Mouse (Mus musculus) thymus, postnatal 25 days (tissue): ENCODE measurements around the gene Apobec4.
"Not testable (repeated sequence)": the region's sequence is repeated elsewhere in the genome, so short reads cannot be mapped to it uniquely, and the experiment has no call there.

ENCODE experiments used
- DNase-seq: peaks from one replicate; pipeline ENCODE4 v3.0.0; 2022

Apobec4 gene

DNA sequence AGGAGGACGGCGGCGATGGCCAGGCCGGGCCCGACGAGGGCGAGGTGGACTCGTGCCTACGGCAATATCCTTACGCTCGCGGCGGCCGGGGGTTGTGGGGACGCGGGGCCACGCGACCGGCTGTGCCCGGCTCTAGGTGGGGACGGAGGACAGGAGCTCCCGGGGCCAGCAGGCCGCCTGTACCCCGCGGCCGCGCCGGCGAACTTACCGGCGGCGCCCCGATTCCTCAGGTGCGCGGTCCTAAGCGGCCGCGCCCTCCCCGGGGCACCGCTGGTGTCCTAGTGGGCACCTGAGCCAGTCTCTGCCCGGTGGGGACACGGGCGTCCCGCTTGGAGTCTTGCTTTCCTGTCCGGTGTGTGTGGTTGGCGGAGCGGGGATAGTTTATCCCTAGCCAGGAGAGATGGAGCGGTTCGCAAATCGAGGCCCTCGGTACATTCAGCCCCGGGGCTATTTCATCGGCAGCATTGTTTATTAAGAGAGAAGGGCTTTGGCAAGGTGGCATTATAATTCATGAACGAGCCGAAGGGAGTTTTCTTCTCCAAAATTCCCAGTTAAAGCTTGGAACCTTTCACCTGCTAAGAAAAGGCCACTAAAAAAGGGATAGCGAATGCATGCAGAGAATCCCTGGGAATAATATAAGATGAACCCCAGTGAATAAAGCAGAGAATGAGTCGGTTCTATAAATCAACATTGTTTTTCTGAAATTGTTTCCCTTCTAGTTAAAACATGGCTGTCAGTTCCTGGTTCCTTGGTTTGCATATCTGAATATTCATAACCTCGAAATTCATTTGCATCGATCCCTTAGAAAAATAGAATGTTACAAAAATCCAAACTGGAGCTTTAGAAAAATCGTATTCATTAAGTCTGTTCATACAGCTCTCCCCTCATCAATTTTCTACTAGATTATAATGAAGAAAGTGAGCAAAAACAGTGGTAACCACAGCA lies 16.7 kb downstream of the Apobec4 start:
- no peak for DNase-seq

DNA sequence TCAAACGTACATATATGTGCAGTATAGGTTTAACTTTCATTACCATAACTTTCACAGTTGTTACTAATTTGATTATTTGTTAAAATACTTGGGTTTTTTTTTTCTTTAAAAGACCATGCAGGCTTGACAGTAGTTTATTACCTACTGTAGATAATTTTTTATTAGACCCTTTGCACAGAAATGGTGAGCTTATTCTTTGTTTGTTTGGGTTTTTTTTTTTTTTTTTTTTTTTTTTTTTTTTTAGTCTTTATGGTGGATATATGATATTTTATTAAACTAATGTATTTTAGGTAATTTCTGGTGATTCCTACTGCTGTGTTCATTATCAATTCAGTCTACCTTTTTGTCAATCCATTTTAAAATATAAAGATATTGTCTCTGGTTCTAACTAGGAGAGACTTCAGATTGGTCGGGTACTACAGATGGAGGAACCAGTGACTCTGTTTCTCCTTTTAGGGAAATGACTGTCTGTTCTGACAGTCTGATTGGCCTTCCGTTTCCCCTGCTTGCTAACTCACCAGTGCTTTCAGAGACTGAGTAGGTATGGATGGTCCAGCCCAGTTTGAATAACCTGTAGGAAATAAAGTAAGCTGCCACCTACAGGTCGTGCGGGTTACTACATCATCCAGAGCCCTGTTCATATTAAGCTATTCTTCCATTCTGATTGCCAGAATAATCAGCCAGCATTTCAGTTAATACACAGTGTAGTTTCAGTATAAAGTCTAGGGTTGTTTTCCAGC lies 17.6 kb downstream of the Apobec4 start:
- DNase-seq, result peak; percentile 79

DNA sequence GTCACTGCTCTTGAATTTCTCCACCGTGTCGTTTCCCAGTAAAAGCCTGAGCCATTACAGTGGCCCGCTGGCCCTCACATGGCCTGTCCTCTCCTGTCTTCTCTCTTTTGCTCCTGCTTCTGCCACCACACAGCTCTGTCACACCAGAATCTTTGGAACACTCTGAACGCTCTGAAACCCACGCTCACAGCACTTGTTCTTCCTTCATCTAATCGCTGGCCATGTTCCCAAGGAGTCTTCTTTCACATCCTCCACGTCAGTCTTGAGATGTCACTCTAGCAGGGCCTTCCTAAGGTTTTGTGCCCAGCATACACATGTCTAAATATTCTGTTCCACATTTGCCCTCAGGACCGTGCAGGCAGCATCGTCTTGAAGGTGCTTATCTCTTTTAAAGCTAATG lies 20.7 kb downstream of the Apobec4 start:
- DNase-seq, result no peak

DNA sequence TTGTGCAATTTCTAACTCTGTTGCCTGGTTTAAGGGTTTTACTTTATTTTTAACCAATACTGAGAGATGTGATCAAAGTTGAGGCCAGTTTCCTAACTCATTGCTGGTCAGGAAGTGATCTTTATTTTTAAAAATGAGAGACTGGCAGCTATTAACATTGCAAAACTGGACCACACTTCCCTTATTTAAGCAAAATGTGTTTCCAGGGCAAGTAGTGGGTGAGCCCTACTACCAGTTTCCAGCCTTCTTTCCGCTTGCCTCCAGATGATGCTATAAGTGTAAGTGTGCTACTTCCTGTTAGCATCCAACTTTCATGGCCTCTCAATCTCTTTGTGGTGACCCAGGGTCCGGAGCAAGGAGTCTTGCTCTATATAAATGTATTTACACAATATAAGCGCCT lies 24.2 kb downstream of the Apobec4 start:
- not testable (repeated sequence) for DNase-seq

DNA sequence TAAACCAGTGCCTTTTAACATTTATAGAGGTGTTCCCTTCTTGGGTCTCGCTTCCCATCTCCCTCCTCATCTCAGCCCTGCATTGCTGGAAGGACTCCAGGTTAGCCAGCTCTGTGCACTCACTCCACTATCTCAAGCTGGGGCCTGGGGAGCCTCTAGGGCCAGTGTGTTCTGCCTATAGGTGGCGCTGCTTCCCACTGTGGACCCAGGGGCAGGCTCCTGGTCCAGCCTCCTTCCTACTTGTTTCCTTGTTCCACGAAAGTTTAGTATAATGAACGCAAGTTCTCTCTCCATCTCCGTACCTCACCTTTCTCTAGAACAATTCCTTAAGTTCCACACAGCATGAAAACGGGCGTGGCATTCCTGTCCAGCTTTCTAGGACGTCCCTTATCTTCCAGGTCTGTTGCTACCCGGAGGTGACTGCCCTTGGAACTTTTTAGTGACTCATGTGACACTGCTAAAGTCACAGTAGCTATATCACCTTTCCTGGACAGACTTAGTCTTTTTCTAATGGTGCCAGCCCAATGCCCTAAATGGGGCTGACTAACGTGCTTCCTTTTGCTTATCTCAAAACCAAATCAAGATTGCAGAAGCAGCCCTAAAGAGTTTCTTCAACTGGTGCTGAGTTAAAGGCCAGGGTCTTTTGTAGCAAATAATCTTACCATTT lies 28.9 kb downstream of the Apobec4 start:
- peak; percentile 63 for DNase-seq

DNA sequence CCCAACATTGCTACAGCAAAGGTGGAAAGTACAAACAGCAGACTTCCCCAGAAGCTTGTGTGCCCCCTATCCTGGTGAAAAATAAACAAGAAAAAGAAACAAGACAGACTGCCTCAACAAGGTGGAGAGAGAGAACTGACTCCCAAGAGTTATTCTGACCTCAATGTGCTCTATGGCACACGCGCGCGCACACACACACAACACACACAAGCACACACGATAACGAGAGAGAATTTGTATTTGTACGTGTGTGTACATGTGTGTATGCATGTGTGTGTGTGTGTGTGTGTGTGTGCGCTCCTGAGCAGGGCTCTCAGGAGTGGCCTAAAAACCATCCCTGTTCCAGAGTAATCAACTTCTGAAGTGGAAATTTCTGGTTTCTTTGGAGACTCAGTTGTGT lies 34.3 kb downstream of the Apobec4 start:
- DNase-seq, result no peak

DNA sequence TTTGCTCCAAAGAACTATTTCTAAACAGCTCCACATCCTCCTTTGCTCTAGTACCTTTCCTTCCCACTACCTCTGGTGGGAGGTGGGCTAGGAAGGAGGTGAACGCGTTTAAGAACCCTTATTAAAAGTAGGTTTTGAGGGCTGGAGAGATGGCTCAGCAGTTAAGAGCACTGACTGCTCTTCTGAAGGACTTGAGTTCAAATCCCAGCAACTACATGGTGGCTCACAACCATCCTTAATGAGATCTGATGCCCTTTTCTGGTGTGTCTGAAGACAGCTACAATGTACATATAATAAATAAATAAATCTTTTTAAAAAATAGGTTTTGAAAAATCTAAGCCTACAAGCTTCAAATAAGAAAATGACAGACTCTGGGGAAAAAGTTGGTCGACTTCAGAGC lies 35.1 kb downstream of the Apobec4 start:
- DNase-seq, result not testable (repeated sequence)

DNA sequence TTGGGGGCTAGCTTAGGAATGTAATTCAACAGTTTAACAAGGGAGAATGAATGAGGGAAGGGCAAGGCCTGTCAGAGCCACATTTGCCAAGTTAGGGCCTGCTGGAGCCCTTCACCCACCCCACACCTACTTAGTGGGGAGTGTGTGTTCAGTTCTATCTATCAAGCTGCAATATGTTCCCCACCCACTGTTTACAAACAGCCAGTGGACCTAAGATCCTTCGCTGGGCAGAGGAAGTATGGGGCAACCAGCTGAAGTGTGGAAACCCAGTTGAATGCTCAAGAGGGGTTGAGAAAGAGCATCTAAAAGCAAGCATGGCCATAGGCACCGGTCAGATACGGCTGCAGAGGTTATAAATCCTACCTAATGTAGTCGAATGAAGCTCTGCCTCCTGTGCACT lies 36.6 kb downstream of the Apobec4 start:
- DNase-seq, result no peak

DNA sequence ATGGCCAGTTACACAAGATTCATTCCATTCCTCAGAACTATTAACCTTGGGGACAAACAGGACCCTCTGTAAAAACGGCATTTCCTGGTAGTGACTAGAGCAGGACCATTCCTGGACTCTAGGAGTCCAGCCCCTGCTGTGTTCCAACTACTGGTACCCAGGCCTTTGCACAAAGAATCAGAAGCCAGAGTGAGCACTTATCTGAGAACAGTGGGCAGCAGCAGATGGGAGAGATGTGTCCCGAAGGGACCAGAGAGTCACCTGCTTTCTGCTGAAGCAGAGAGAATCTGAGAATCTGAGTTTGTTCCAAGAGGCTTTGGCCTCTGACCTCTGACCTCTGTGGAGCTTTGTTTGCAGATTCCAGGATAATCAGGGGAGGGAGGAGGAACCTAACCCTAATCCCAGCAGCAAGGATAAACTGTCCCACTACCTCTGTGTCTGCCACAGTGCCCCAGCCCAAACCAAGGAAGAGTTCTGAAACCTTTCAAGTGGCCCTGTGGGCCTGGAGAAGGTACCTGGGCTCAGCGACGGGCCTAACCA lies 37.8 kb downstream of the Apobec4 start:
- DNase-seq, result no peak

DNA sequence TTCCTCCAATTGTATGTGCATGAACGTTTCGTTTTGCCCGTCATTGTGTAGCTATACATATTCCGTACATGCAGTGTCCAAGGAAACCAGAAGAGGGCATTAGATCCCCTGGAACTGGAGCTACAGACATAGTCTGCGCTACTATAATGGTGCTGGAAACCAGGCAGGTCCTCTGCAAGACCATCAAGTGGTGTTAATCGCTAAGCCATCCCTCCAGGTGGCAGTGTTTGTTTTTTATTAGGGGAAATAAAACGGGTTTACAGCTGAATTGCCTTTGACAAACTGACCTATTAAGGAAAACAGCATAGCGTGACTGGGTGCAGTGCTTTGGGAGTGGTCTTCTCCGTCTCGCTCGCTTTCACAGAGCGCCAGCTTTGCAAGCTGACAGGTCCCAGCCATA lies 39.9 kb downstream of the Apobec4 start:
- DNase-seq, result peak; percentile 50

DNA sequence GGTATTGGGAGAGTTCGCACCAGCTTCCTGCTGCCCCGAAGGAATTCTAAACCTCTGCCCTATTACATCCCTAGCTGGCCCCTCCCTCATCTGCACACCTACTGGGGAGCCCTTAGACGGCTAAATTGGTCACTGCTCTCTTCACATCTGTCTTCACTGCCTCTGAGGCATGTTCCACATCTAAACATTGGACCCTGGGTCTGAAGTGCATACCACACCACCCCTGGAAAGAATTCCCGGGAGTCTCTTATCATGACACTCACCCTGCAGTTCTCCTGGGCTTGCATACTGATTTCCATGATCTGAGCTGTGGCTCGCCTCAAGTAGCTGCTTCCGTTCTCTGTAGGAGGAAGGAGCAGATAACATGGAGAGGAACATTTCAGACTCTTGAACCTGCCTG lies 40.5 kb downstream of the Apobec4 start:
- DNase-seq, result no peak

DNA sequence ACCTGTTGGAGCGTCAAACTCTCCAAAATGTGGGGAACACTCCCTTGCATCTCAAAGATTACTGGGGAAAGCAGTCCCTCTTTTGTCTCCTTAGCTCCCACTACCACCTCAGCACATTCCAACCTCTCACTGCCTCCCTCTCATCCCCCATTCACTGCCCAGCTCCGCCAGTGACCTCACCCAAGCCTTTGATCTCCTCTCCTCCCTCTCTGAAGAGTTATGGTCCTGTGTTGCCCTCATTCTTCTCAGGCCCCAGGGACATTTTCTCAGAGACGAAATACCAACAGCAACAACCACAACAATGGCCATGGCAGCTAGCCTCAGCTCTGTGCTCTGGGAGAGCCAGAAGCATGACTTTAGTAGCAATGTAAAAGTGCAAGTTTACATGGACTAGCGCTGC lies 40.9 kb downstream of the Apobec4 start:
- no peak for DNase-seq

DNA sequence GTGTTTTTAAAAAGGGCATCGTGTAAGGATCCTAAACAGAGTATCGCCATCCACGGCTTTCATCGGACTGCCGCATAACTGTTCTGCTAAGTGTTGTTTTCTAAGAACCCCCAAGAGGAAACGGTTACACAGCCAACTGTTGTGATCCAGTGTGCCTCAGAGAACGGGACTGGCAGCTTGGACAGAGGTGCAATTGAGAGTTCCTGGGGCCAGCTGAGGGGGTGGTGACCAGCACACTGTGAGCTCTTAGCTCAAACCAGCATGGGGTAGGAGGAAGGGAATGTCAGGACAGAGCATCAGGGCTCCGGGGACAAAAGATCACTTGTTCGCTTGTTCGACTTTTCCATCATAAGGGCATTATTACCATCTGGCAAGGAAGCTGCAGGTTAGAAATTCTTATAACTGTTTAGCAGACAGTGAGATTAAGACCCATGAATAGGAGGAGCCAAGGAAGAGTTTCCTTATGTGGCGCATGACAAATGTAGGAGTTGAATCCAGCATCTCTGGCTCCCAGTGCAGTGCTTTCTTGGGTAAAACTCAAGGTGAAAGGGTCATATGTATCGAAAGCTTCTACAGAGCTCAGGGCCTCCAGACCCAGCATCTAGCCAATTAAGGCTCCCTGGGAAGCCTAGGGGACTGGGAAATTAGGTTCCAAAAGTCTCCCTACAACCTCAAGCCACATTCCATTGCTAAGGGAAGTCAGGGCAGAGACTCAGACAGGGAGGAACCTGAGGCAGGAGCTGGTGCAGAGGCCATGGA lies 42.6 kb downstream of the Apobec4 start:
- no peak for DNase-seq

DNA sequence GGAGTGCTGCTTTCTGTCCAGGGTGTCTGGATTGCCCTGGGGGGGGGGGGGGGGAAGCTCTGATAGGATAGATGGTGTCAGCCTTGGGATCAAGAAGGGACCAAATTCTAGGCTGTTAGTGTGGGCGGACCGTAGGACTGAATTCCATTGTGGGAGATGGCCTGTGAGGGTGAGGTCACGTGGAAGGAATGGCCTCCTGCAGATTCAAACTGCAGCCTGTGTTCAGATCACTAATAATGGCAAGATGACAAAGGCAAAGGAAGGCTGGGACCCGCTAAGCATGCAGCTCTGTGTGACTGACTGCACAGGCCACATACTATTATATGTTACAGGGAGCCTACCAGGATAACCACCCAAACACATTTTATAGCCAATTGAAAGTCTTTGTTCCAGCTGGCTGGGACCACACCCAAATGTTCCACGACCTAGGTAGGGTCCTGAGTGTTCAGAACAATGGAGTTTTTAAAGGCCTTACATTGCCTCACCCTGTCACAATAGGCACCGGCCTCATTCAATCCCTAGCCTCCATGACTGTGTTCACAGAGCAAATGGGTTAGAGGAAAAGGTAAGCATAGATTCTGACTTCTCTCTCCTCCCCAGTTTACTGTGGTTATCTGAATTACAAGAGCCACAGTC lies 43.3 kb downstream of the Apobec4 start:
- DNase-seq, result no peak

DNA sequence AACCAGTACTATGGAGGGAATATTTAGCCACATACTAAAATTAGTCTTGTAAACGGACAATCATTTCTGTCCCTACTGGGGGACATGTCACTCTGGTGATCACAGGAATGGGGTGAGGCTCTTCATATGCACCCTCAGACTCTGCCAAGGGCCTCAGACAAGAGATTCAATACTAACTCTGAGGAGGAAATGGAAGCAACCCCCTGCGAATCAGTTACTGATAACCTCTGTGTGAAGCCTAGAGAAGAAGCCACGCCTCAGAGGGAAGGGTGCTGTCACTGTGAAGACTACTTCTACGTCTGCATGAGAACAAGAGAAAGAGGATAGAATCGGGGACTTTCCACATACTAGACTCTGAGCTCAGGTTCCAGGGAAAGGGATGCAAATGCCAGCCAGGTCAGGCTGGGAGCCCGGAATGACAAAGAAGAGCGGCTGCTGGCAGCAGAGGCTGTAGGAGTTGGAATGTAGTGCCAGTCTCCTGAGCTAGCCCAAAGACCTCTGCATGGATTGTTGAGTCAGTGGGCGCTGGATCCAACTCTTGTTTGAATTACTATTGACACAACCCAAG lies 45.4 kb downstream of the Apobec4 start:
- DNase-seq, result no peak

DNA sequence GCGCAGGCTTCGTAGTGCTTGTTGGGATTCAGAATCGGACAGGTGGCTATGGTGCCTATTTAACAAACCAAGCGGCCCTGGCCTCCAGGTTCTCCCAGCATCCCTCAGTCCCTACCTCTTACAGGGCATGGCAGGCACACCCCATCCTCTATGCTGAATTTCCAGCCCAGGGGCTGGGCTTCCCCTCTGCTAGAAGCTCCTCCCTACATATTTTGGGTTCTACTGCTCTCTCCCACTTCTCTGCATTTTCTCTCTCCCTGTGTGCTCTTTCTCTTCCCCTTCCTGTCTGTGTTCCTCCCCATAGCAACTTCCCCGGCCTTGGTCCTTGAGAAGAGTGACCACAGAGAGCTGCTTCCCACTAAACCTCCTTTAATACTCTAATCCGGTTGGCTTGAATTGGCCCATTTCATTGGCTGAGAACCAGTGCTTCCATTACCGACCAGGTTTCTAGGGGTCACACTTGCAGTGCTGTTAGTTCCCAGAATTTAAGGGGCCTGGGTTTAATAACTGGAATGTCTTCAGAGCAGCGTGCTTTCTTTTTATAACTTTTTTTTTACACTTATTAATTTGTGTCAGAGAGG lies 46.4 kb downstream of the Apobec4 start:
- DNase-seq, result no peak

DNA sequence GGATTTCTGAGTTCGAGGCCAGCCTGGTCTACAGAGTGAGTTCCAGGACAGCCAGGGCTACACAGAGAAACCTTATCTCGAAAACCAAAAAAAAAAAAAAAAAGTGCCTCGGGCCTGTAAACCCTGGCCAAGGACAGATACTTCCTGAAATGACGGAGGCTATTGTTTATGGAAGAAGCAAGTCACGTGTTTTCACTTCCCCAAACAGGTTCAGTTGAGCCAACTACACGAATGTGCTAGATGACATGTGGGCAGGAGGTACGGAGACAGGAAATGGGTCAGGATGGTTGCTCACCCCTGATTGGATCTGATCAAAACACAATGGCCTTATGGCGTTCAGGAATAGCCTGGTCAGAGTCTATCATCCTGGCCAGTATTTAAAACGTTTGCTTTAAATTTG lies 47.8 kb downstream of the Apobec4 start:
- no peak for DNase-seq

DNA sequence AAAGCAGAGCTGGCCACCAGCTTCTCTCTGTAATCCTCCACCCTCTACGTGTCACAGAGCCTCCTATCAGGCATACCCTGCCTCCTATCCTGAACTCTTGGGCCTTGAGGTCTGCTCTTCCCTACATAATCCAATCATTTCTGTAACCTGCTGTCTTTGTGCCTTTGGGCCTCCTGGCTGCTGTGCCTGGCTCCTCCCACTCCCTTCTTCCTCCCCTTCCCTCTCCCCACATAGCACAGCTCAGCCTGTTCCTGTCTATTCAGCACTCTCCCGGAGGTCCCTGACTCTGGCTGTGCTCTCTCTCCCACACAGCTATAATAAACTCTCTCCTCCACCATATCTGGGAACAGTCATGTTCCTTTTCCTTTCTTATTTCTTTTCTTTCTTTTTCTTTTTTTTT lies 49.5 kb downstream of the Apobec4 start, which contains the start of gene Ncf2:
Gene Ncf2 (plus strand): TSS at position 298 of the 400 bp plus-strand sequence.
- no peak for DNase-seq

DNA sequence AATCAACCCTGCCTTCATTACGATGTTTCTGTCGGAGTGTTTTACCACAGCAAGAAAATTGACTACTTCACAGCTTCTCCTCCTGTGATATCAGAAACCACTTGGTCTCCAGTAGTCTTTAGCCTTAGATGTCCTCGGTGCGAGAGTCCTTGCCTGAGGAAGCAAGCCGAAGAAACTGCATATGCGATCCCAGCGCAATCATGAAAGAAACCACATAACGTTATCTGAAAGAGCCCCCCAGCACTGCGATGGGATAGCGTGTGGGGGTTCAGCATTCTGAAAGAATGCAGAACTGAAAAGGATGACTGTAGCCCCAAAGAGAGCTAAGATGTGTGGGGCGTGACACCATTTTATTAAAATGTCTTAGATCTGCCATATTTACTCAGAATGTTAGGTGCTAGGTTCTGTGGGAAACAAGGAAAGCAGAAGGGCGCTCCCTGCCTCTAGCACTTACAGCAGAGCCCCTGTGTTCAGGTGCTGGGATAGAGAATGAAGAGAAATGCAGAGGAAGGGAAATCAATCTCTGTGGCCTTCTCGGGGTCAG lies 50.4 kb downstream of the Apobec4 start:
- no peak for DNase-seq

DNA sequence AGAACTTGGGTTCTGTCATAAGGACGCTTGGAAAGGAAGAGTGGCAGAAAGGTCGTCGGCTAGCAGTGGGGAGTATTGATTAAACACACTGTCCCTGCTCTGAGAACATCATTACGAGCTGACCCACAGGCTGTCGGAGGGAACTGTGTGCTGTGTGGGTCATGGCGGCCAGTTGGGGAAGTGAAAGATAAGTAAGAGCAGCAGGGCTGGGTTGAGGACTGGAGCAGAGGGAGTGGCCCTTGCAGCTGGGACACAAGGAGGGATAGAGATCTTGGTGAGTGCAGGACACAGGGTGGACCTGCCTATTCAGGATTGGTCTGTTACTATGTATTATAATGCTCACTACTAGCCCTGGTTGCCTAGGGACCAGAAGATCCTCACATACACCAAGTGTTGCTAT lies 54.6 kb downstream of the Apobec4 start:
- no peak for DNase-seq
